ENCODE assay signal across 16 mouse cellular contexts in genomic region chr2:145866695-145867449, GRCm38 (mm10). TPM values are rescaled to one million over a fixed set of nuclear protein-coding genes. Genes with fewer than 3 reads are reported as not detected.
DNase-seq lines count a peak whose midpoint lies in the region; ATAC-seq and TF ChIP-seq lines count a peak whose summit lies in the region.
"Had no signal": no experiment of that assay in that cellular context is flagged by ENCODE, and none has a peak within 500 bp of the region (broad histone marks: within the 10 kb centered on the region; RNA-seq: fewer than 3 reads in every experiment).

No protein-coding gene starts in this region.

- H3K4me1 ChIP-seq in heart, embryonic 11.5 days (ENCODE audit: control insufficient read depth, insufficient read depth, low read length), result peaks cover 7% of the 10 kb centered on the region; the same call in 1 of the 2 replicates
- peaks cover 22% of the 10 kb centered on the region for H3K4me1 ChIP-seq in E14TG2a.4 (replicated peaks; ENCODE audit: low read depth, low read length)

- peak; percentile 60 for TF ChIP-seq CTCF in E14TG2a.4 (conservative IDR thresholded peaks at IDR 0.05; ENCODE audit: low read length)

- H3K36me3 ChIP-seq in heart, embryonic 11.5 days (ENCODE audit: control insufficient read depth, insufficient read depth, low read length), result 0 out of 2 replicates have a peak, but pooled peaks cover 7% of the 10 kb centered on the region
- H3K36me3 ChIP-seq in E14TG2a.4 (ENCODE audit: insufficient read depth, low read length), result no peaks in the 10 kb centered on the region
- H3K36me3 ChIP-seq: liver, embryonic 13.5 days; midbrain, embryonic 12.5 days had no signal

- no peak overlapping the region for H3K9ac ChIP-seq in heart, embryonic 11.5 days (ENCODE audit: low read depth, low read length)
- H3K9ac ChIP-seq: hindbrain, embryonic 13.5 days; intestine, embryonic 15.5 days; liver, embryonic 13.5 days; midbrain, embryonic 12.5 days had no signal

- DNase-seq in heart, adult 11 months, result peak; percentile 93
- DNase-seq in layer of hippocampus, adult 9-11 months, result peak; percentile 59
- DNase-seq in layer of hippocampus, postnatal 25 days (ENCODE audit: extremely low spot score in 1 of 2, low spot score in 1 of 2), result no peak
- DNase-seq in frontal cortex, postnatal 25 days (ENCODE audit: low spot score in 2 of 2), result no peak
- DNase-seq: cerebellum, postnatal 10 days; kidney, postnatal 10 days; liver, embryonic 13.5 days; right cerebral cortex, postnatal 4 days had no signal

- H3K4me3 ChIP-seq in heart, embryonic 11.5 days (ENCODE audit: low read depth, low read length), result no peak overlapping the region
- no peak overlapping the region for H3K4me3 ChIP-seq in E14TG2a.4 (replicated peaks; ENCODE audit: low read length)
- H3K4me3 ChIP-seq: hindbrain, embryonic 13.5 days; intestine, embryonic 15.5 days; liver, embryonic 13.5 days; midbrain, embryonic 12.5 days had no signal

- H3K27ac ChIP-seq in heart, embryonic 11.5 days (ENCODE audit: low read depth, low read length), result no peak overlapping the region
- H3K27ac ChIP-seq: hindbrain, embryonic 13.5 days; intestine, embryonic 15.5 days; liver, embryonic 13.5 days; midbrain, embryonic 12.5 days had no signal

- no peaks in the 10 kb centered on the region for H3K27me3 ChIP-seq in heart, embryonic 11.5 days (ENCODE audit: control insufficient read depth, insufficient read depth, low read length)
- no peaks in the 10 kb centered on the region for H3K27me3 ChIP-seq in E14TG2a.4 (ENCODE audit: insufficient read depth, low read length)
- H3K27me3 ChIP-seq: hindbrain, embryonic 13.5 days; intestine, embryonic 15.5 days; liver, embryonic 13.5 days; midbrain, embryonic 12.5 days had no signal

- no peak for ATAC-seq in heart, embryonic 11.5 days (replicated peaks; ENCODE audit: insufficient number of reproducible peaks, low FRiP score, low TSS enrichment)
- ATAC-seq in granulocyte monocyte progenitor cell, adult 5-6 weeks (replicated peaks; ENCODE audit: poor library complexity, severe bottlenecking), result peak; percentile 90
- ATAC-seq in activated CD4-positive, CD25-positive, alpha-beta regulatory T cell, adult 4 months, result no peak
- ATAC-seq: forebrain, embryonic 14.5 days; intestine, embryonic 15.5 days had no signal

- 89% methylated on average over 11 of the region's 11 CpGs for WGBS in heart, embryonic 11.5 days (ENCODE audit: insufficient replicate concordance)

- H3K9me3 ChIP-seq in heart, embryonic 11.5 days (replicated peaks; ENCODE audit: control insufficient read depth, low read length), result no peaks in the 10 kb centered on the region; the same call in 1 of the 2 replicates
- no peaks in the 10 kb centered on the region for H3K9me3 ChIP-seq in E14TG2a.4 (ENCODE audit: low read length)
- H3K9me3 ChIP-seq: hindbrain, embryonic 13.5 days; intestine, embryonic 15.5 days; liver, embryonic 13.5 days; midbrain, embryonic 12.5 days had no signal

- no peak overlapping the region for H3K4me2 ChIP-seq in heart, embryonic 11.5 days
- H3K4me2 ChIP-seq: hindbrain, embryonic 13.5 days; intestine, embryonic 15.5 days; liver, embryonic 13.5 days; midbrain, embryonic 12.5 days had no signal

RNA-seq across cellular contexts. Expression of gene Naa20, which starts 35.0 kb away (rescaled TPM):
- 185 and 189 TPM in 2 replicates for polyA plus RNA-seq in heart, embryonic 11.5 days (2014; fragmentation: Nextera tagmentation; extraction: Ambion mirVana)
- 10 to 100 TPM; 68.4 to 69.2 TPM for total RNA-seq in layer of hippocampus, postnatal 25 days (2021)
- 79.6 and 85.0 TPM in 2 replicates for total RNA-seq in granulocyte monocyte progenitor cell, adult 5-6 weeks (2014; fragmentation: Nextera tagmentation)
- total RNA-seq in granulocyte monocyte progenitor cell, adult 5-6 weeks (2017), result 82.3 and 102 TPM in 2 replicates
- polyA plus RNA-seq in activated CD4-positive, CD25-positive, alpha-beta regulatory T cell, adult 4 months (2017; shearing (Covaris generic)), result 100 to 1,000 TPM; 124 to 131 TPM

Comparison
In these comparisons a context has a peak if more than half of its experiments do, and no peak if none do; other contexts are left out.
1. DNase-seq: peak in heart, adult 11 months (single experiment) and layer of hippocampus, adult 9-11 months (single experiment); none in layer of hippocampus, postnatal 25 days (0 of 2) and frontal cortex, postnatal 25 days (0 of 2).